Mouse (Mus musculus) ES-CJ7 (cell line): Measurements from ENCODE around the gene Chrnb1.

ENCODE experiments used
- DNase-seq: peaks from one replicate; pipeline ENCODE4 v3.0.0; 2011; ENCODE audit warnings: low read depth, low spot score

Chrnb1 gene

GRCm38 (mm10) chr11:69774961-69775360, 20.8 kb downstream of the Chrnb1 start:
- no peak for DNase-seq

- no peak for DNase-seq
Observed at GRCm38 (mm10) chr11:69767625-69767909, 28.2 kb downstream of the Chrnb1 start.

- DNase-seq: no peak
Observed at GRCm38 (mm10) chr11:69766872-69767624, 28.7 kb downstream of the Chrnb1 start.

- peak; percentile 58 for DNase-seq
Observed at GRCm38 (mm10) chr11:69766126-69766609, 29.6 kb downstream of the Chrnb1 start.

- DNase-seq: peak; percentile 34
Observed at GRCm38 (mm10) chr11:69765221-69766125, 30.3 kb downstream of the Chrnb1 start, which contains the start of gene Zbtb4. Zbtb4 (plus strand) TSS chr11:69765912.

- peak; percentile 76 for DNase-seq
Observed at GRCm38 (mm10) chr11:69763551-69763950, 32.2 kb downstream of the Chrnb1 start.

GRCm38 (mm10) chr11:69761868-69762267, 33.9 kb downstream of the Chrnb1 start, which contains the start of gene Slc35g3:
Slc35g3 (minus strand) TSS chr11:69761968.
- DNase-seq: no peak

GRCm38 (mm10) chr11:69760901-69761200, 34.9 kb downstream of the Chrnb1 start:
- no peak for DNase-seq

- no peak for DNase-seq
Observed at GRCm38 (mm10) chr11:69760160-69760900, 35.4 kb downstream of the Chrnb1 start.

- DNase-seq: peak; percentile 96
Observed at GRCm38 (mm10) chr11:69758971-69759721, 36.6 kb downstream of the Chrnb1 start.

- DNase-seq: peak; percentile 97
Observed at GRCm38 (mm10) chr11:69758478-69758970, 37.2 kb downstream of the Chrnb1 start, which contains the start of gene Polr2a. Polr2a (minus strand) TSS chr11:69758637.

GRCm38 (mm10) chr11:69758090-69758456, 37.7 kb downstream of the Chrnb1 start:
- peak; percentile 94 for DNase-seq

- DNase-seq: no peak
Observed at GRCm38 (mm10) chr11:69757303-69758089, 38.2 kb downstream of the Chrnb1 start.

- DNase-seq: peak; percentile 74
Observed at GRCm38 (mm10) chr11:69754701-69755100, 41.0 kb downstream of the Chrnb1 start.

- no peak for DNase-seq
Observed at GRCm38 (mm10) chr11:69754233-69754632, 41.5 kb downstream of the Chrnb1 start.

GRCm38 (mm10) chr11:69752686-69753085, 43.1 kb downstream of the Chrnb1 start:
- no peak for DNase-seq

- DNase-seq: no peak
Observed at GRCm38 (mm10) chr11:69751635-69752034, 44.1 kb downstream of the Chrnb1 start.
